Mouse (Mus musculus): ENCODE results near the gene Ttc7b.

The Ttc7b gene

DNA sequence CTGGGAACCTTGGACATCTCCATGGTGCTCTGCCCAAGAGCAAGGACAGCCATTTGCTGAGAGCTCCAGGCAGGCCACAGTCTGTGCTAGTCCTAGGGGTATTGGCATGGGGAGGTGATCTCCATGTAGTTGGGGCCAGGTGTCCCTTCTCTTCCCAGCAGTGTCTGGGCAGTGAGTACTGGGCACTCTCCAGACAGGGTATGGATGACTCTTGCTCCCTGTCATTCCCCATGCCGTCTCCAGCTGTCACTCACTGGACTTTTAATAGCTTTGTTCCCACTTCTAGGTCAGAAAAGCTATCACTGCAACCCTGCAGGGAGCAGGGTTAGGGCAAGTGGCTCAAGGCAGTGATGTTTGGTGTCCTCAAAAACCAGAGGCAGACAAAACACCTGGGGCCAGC is 214.3 kb downstream of the Ttc7b start:
- no peak for DNase-seq (ENCODE audit: low read depth, low spot score)

DNA sequence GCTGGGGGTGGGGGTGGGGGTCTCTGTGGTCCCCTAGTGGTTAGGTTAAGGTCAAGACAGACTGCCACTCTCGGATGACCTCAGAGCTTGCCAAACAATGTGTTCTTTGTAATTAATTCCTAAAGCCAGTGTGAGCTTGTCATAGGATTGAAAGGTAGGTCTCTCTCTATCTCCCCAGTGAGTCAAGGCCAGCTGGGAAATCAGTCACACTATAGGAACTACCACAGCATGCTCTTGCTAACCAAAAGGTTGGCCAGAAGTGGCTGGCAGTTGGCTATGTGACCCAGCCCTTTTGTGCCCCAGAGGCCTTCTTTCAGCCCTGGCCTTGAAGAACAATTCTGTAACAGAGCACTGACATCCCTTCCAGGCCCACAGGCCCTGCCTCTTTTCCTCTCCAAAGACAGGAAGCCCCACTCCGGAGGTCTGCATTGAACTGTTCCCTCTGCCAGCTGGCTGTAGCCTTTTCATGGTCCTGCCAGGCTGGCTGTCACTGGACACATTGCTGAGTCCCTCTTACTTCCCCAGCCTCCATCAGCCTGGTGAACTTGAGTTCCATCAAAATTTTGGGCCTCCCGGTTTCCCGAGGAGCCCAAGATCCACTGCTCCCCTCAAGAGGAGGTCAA is 215.5 kb downstream of the Ttc7b start:
- no peak for DNase-seq (ENCODE audit: low read depth, low spot score)

DNA sequence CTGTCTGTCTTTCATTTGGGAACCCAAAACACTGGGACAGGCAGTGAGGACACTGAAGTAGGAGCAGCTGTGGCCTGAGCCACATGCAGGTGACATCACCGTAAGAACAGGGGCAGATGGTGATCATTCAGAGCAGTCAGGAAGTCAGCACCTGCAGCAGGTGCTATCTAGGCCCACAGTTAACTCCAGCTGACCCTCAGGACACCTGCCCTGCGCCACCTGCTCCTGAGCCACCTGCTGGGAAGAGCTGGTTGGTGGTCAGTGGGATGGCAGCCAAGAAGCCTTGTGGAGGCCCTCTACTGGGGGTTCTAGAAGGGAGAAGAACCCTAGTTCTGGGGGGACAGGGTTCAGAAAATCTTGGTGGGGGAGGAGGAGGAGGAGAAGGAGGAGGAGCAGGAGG is 216.3 kb downstream of the Ttc7b start:
- DNase-seq (ENCODE audit: low read depth, low spot score), result no peak

DNA sequence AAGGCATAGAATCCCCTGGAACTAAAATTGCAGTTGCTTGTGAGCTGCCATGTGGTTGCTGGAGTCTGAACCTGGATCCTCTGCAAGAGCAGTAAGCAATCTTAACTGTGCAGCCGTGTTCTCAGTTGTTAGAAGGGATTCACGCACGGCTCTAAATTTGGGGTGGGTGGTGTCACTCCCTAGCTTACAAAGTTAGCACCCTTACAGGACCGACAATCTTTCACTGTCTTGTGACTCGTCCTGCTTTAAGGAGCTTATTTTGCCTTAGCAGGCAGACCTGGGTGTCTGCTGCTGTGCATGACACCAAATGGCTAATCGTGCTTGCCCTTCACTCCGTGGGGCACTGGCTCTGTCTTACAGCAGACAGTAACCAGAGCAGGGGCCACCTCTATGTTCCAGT is 217.5 kb downstream of the Ttc7b start:
- DNase-seq (ENCODE audit: low read depth, low spot score), result no peak

DNA sequence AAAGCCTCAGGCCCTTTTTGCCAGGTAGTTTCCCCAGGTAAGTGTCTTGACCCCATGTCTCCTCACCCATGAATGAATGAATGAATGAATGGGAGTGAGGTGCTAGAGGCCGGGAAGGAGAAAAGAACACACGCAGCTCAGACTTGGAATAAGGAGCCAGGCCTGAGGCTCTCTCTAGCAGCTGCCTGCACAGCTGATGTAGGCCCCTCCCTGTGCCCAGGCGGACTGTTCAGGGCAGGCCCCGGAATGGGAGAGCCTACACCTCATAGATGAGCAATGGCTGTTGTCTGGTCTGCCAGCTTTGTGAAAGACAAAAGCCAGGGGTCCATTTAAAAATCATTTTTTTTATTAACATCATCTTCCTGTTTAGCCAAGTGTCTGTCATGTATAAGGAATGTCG is 220.2 kb downstream of the Ttc7b start:
- no peak for DNase-seq (ENCODE audit: low read depth, low spot score)

DNA sequence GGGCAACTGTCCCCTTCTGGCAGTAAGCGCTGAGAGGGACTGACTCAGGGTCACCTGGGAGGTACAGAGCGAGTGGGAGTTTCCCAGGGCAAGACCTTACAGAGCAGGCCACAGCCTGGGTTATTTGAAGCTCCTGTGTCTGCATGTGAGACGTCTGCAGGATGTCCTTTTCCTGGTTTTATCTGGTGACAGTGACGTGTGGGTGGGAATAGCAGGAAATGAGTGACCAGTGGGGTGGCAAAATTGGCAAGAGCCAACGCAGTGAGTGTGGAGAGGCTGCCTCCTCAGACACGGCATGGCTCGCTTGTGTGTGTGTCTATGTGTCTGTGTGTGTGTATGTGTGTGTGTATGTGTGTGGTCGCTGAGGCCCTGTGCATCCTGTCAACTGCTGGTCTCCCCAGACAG is 221.3 kb downstream of the Ttc7b start:
- no peak for DNase-seq (ENCODE audit: low read depth, low spot score)

DNA sequence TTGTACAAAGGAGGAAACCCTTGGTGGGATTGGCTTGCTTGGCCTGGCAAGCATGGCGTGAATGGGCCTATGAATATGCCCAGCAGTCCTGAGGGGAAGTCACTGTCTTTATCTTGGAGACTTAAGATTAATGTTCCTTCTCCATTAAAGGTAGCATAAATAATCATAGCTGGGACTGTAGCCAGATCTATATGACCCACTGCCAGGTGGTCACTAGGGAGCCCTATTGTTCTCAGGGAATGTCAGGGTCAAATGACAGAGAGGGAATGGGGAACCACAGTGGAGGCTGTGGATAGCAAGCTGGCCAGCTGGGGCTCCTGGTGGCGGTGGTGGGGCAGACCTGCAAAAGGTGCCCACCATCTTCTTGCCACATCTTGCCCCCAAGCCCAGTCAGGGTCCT is 221.8 kb downstream of the Ttc7b start:
- DNase-seq (ENCODE audit: low read depth, low spot score), result no peak

DNA sequence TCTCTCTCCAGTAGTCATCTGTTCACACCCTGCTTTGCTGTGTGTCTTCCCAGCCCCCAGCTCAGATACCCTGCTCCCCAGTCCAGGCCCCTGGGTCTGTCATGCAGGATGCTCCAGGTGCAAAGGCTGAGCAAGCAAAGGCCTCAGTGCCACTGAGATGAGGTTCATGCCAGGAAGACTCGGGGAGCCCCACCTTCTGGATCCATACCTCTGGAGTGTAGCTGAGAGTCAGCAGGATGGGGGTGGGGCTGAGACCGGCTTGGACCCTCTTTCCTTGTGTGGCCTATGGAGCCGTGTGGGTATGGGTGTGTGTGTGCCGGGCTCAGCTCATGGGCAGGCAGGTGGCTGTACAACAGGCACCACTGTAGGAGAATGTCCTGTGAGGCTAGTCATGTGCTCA is 222.7 kb downstream of the Ttc7b start:
- no peak for DNase-seq (ENCODE audit: low read depth, low spot score)

DNA sequence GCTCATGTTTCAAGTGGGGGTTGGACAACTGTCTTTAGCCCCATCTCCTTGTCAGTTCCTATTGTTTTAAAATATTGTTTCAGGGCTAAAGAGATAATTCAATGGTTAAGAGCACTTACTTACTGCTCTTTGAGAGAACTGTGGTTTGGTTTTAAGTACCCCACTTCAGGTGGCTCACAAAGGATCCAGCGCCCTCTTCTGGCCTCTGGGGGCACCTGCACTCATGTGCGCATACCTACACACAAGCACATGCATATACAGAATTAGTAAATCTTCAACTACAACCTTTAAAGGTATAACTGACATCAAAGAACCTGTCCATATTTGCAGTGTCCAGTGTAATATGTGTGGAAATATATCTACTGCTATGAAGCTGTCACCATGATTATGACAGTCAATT is 226.2 kb downstream of the Ttc7b start:
- no peak for DNase-seq (ENCODE audit: low read depth, low spot score)

DNA sequence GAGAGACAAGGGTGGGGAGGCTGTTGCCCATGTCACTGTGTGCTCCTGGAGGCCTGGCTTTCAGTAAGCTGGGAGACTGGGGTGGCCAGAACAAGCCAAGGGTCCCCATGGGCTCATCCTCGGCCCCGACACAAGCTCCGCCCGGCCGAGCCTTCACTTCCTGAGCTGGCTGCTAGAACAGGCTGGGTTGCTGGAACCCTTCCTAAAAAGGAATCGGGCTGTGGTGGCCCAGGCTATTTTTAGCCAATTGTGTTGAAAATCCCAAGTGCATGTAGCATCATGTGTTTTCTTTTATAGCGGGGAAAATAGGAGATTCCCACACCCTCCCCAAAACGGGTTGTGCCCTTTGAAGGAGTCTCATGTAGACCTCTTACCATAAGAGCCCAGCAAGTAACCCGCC is 226.7 kb downstream of the Ttc7b start:
- no peak for DNase-seq (ENCODE audit: low read depth, low spot score)

DNA sequence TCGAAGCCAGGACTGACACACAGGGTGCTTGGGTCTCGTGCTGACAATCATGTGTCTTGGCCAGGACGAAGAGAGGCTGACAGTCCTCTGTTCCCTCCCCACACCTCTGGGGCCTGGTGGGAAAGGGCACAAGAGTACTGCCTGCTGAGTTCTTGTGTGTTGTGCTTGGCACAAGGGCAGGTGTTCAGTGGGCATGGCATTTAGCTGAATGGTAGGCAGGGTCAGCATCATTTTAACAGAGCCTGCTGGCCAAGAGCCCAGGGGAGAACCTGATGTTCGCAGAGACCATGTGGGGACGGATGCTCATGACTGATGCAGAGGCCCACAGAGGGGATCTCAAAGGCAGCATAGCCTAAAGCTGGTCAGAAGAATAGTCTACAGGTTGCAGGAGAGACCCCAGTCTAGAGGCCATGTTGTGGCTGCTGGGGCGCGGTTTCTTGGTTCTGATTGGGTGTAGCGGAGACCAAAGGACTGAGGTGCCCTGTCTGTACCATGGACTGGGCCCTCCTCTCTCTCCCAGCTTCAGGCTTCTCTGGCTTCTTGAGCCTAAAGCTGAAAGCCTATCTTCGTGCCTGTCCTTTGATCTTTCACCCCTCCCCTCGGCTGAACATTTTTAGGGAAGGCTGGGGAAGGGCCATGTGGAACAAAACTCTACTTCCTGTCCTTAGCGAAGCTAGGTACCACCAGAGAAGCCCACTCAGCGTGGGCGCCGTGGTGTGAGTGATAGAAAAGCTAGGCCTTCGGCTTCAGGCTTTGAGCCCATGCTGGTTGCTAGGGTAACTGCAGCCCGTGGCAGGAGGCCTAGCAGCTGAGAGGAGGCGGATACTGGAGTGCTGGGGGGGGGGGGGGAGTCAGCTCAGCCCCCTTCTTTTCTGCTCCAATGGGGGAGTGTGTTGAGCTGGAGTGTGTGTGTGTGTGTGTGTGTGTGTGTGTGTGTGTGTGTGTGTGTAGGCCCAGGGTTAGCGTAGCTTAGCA is 229.6 kb downstream of the Ttc7b start:
- DNase-seq (ENCODE audit: low read depth, low spot score), result peak; percentile 52

DNA sequence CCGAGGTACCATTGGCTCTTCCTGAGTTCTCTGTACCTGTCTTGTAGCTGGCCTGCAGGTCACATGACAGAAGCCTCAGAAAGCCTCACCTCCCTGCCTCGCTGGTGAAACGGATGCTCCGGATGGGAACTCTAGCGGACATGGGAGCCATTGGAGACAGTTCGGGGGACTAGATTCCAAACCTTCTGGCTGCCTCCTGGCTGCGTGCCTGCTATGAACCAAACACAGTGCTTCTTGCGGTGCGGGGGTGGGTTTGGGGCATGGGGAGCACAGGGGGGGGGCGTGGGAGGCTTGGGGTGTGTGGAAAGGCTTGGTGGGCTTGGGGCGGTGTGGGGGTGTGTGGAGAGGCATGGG is 230.5 kb downstream of the Ttc7b start:
- no peak for DNase-seq (ENCODE audit: low read depth, low spot score)

DNA sequence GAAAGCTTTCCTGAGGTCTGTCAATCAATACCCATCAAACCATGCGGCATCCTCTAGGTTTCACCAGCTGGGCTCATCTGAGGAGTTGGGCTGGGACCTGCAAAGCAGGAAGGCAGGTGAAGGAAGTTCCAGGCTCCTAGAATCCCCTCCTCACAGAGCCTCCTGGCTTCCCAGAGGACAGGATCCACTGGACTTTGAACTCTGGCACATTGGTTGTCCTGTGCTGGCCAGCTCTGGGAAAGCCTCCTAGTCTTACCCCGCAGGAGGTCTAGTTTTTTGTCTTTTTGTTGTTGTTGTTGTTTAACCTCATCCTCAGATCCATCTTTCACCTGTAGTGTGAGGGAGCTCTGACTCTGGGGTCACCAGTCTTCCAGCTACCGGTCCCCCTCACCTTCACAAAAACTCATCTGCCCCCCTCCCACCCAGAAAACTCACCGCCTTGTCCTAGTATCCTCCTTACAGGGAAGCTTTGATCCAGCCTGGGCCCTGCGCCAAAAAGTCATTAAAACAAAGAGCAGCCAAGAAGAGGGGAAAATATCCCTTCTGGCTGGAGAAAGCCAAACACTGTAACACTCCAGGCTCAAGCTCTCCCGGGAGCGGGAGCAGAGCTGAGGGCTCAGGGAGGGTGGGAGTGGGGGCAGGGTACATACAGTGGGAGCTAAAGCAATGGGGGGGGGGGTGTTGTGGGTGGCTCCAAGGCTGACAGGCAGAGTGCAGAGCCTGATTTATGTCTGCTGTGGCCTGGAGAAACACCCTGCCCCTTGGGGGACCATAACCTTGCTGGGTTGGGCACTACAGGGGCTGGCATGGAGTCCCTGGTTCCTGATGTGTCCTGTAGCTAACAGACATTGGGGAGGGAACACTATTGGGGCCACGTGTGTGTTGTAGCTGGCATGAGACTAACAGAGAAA is 231.1 kb downstream of the Ttc7b start:
- DNase-seq (ENCODE audit: low read depth, low spot score), result no peak

DNA sequence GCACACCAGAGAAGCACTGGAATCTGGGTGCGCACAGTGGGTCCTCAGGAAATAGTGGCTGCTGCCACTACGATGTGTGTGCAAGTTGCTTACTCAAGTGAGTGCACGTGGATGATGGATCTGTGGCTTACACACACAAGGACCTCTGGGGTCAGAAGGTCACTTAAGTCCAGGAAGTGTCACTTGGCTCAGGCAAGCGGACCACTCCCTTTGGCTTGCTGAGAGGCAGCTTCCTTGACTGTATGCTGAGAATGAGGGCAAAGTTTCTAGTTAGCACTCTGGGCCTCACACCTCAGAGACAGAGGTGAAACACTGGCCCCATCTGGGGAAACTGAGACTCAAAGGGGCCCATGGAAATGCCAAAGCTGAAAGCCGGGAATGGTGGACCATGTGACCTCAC is 232.6 kb downstream of the Ttc7b start:
- DNase-seq (ENCODE audit: low read depth, low spot score), result no peak

DNA sequence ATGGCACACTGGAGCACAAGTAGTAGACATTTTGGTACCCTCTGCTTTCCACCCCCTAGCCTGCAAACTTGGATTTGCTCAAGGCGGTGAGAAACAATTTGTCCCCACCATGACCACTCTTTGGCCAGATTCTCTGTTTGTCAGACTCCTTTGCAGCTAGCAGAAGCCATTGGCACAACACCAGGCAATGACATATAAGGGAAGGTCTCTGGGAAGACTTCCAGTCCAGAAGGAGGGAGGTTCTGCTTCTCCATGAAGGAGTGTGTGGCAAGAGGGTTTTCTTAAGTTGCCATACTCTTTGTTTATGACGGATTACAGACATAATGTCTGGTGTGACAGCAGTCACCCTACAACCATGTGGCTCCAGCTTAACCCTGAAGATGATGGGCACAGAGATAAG is 233.1 kb downstream of the Ttc7b start:
- DNase-seq (ENCODE audit: low read depth, low spot score), result no peak

DNA sequence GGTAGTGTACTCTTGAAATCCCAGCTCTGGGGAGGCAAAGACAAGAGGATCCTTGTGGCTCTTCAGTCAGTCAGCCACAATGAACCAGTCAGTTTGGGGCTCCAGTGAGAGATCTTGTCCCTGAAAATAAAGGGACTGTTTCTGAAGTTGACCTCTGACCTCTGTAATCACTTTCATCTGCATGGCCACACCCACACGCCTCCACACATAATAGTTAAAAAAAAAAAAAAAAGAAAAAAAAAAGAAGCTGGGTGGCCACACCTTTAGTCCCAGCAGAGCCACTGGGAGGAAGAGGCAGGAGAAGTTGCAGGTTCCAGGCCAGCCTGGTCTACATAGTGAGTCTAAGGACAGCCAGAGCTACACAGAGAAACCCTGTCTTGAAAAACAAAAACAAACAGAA is 237.3 kb downstream of the Ttc7b start:
- DNase-seq (ENCODE audit: low read depth, low spot score), result no peak

DNA sequence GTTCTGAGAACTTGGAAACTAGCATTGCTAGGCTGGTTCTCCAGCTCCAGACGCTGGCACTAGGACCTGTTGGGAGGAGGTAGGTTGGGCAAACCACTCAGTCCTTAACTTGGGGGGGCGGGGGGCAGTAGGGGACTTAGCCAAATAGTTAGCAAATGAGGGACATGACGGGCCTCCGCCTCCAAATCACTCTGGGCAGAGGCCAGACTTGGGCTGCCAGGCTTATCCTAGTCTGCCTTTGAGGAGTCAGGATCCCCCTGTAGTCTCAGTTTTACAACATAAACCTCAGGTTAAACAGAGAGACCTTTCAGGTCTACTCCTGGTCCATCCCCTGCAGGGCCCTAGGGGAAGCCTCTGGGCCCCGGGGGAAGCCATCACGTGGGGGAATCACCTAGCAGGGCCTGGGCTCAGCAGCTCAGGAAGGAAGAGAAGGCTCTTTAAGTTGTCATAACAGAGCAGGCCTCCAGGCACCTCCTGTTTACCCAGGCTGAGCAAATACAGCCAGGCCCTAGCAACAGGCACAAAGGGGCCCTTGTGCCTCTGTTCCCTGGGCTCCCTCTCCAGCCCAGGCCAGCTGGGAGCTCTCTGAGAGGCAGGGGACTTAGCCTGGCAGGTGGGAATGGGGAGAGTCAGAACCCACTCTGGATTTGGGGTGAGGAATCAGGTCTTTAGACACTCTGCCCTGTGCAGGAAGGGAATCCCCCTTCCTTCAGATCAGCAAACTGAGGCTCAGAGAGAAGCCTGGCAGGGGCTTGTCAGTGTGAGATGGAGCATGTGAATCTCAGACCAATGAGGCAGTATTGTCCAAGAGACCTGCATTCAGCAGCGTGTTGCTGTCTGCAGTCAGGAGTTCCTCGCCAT is 238.4 kb downstream of the Ttc7b start:
- peak; percentile 61 for DNase-seq (ENCODE audit: low read depth, low spot score)

DNA sequence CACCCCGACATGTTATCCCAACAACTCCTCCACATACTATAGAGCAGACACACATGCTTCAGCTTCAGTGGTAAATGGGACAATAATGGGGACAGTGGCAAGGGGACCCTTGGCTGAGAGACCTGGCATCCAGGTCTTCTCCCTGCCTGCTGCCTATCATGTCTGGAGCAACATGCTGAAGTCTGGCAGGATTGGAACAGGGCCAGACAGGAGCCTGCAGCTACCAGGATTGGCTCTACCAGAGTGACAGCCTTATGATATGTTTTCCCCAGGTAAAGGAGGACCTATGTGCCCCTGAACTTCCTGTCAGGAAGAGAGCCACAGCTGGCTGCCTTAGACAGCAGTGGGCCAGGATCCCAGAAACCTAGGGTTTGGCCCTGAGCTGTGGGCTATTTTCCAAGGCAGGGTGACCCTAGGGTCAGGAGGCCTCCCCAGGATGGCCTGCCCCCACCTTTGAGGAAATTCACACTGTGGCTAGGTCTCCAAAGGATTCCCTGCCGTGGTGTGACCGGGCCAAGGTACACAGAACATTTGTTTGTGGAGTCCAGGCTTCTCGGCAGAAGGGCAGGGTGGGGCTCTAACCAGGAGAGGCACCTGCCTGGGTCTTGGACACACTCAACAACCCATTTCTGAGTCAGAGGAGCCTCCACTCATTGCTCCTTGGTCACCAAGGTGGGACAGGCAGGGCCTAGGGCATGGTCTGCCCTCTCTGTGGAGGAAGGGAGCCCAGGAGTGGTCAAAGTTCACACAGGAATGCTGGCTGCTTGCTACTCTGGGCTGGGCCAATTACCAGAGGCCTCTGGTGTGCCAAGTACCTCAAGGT is 239.4 kb downstream of the Ttc7b start:
- DNase-seq (ENCODE audit: low read depth, low spot score), result no peak

DNA sequence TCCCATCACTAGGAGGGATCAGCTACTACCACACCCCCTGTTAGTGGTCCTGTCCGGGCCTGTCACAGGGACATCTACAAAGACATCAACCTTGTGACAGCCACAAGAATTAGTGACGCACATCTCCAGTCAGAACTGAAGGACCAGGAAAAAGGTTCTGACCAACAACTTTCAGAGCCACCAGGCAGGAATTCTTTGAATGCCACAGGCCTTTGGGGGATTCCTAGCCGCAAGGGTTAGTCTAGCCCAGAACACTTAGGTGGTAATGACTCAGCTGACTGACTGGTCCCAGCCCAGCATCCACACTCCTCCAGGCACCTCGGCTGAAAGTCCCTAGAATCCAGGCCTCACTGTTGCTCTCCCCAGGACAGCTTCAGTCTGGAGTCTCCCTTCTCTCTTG is 240.7 kb downstream of the Ttc7b start:
- DNase-seq (ENCODE audit: low read depth, low spot score), result no peak

DNA sequence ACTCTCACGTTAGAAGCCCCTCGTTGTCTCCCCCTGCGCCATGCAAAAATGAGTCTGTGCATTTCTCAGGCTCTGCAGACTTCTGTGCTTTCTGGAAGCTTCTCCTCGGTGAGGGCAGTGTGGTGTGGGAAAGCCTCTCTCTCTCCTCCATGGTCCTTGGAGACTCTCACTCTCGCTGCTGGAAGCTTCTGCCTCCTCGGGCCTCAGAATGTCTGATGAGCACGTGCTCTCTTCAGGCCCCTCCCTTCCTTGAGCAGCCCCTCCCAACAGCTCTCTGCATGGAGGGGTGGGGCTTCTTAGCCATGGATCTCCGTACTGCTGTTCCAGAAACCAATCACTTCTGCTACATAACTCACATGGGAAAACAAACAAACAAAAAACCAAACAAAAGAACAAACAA is 242.3 kb downstream of the Ttc7b start:
- no peak for DNase-seq (ENCODE audit: low read depth, low spot score)

DNA sequence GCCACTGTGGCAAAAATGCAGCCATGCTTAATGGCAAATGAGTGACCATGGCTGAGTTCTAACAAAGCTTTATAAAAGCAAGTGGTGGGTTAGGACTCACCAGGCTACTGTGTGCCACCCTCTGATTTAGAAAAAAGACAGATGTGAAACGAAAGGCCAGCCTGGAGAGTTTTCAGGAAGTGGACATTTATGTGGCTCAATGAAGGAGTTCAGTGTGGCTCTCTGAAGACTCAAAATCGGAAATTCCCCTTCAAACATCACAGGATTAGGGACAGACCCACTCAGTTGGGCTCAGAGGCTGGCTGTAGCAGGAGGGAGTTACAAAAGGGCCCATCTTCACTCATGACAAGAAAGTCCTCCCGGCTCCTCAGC is 243.1 kb downstream of the Ttc7b start:
- DNase-seq (ENCODE audit: low read depth, low spot score), result no peak

Data from forelimb bud, embryonic 11.5 days (tissue).